ENCODE assay signal across 29 mouse cellular contexts in the genomic region with DNA sequence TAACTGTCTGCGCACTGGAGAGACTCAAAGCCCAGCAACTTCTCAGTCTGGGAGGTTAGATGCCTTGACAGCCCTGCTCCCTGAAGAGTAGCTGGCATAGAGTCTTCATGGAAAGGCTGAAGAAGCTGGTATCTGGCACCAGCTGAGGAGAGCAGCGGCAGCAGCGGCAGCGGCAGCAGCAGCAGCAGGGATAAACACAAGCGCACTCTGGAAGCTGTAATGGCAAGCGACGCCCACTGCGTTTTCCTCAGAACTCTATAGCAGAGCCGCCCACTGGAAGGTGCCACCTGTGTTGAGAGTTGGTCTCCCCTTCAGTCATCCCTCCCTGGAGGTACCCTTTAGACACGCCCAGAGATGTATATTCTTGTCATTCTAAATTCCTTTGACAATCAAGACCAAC. TPM values are rescaled to one million over a fixed set of nuclear protein-coding genes. Genes with fewer than 3 reads are reported as not detected.
A peak's percentile ranks its signal among the peaks of the same experiment; 100 is the strongest.
DNase-seq lines count a peak whose midpoint lies in the region; ATAC-seq and TF ChIP-seq lines count a peak whose summit lies in the region.
"Had no signal": no experiment of that assay in that cellular context is flagged by ENCODE, and none has a peak within 500 bp of the region (broad histone marks: within the 10 kb centered on the region; RNA-seq: fewer than 3 reads in every experiment).

No protein-coding gene starts in this region.

- no peaks in the 10 kb centered on the region for H3K9me3 ChIP-seq in hindbrain, postnatal 0 days (ENCODE audit: low read length)
- no peaks in the 10 kb centered on the region for H3K9me3 ChIP-seq in hindbrain, embryonic 10.5 days
- no peaks in the 10 kb centered on the region for H3K9me3 ChIP-seq in midbrain, postnatal 0 days (ENCODE audit: low read length)
- no peaks in the 10 kb centered on the region for H3K9me3 ChIP-seq in midbrain, embryonic 15.5 days
- H3K9me3 ChIP-seq: embryonic facial prominence, embryonic 10.5 days; embryonic facial prominence, embryonic 15.5 days; forebrain, embryonic 12.5 days; hindbrain, embryonic 12.5 days; liver, embryonic 12.5 days; neural tube, embryonic 13.5 days had no signal

- no peaks in the 10 kb centered on the region for H3K36me3 ChIP-seq in hindbrain, postnatal 0 days (ENCODE audit: insufficient read depth, low read length)
- H3K36me3 ChIP-seq in hindbrain, embryonic 10.5 days: no peaks in the 10 kb centered on the region
- no peaks in the 10 kb centered on the region for H3K36me3 ChIP-seq in midbrain, postnatal 0 days (ENCODE audit: insufficient read depth, low read length)
- no peaks in the 10 kb centered on the region for H3K36me3 ChIP-seq in midbrain, embryonic 15.5 days (replicated peaks)
- H3K36me3 ChIP-seq: embryonic facial prominence, embryonic 10.5 days; embryonic facial prominence, embryonic 15.5 days; forebrain, embryonic 12.5 days; hindbrain, embryonic 12.5 days; liver, embryonic 12.5 days; neural tube, embryonic 13.5 days had no signal

- no peak overlapping the region for H3K9ac ChIP-seq in hindbrain, postnatal 0 days (replicated peaks; ENCODE audit: low read length)
- H3K9ac ChIP-seq in midbrain, postnatal 0 days (replicated peaks; ENCODE audit: low read length, poor library complexity, severe bottlenecking): no peak overlapping the region
- no peak overlapping the region for H3K9ac ChIP-seq in midbrain, embryonic 15.5 days
- H3K9ac ChIP-seq: embryonic facial prominence, embryonic 15.5 days; forebrain, embryonic 12.5 days; forebrain, postnatal 0 days; hindbrain, embryonic 12.5 days; liver, embryonic 12.5 days; liver, postnatal 0 days; neural tube, embryonic 13.5 days had no signal

- no peak for TF ChIP-seq POLR2A in brain, embryonic 14.5 days (IDR thresholded peaks at IDR 0.05; ENCODE audit: borderline replicate concordance, extremely low read depth, insufficient read depth, insufficient read length, poor library complexity, severe bottlenecking)

- 48% methylated on average over 10 of the region's 10 CpGs for WGBS in hindbrain, postnatal 0 days
- WGBS in hindbrain, embryonic 10.5 days: 54% methylated on average over 10 of the region's 10 CpGs
- 47% methylated on average over 10 of the region's 10 CpGs for WGBS in midbrain, postnatal 0 days
- 58% methylated on average over 10 of the region's 10 CpGs for WGBS in midbrain, embryonic 15.5 days

- no peak for ATAC-seq in hindbrain, postnatal 0 days
- no peak for ATAC-seq in midbrain, postnatal 0 days (ENCODE audit: low FRiP score)
- no peak for ATAC-seq in midbrain, embryonic 15.5 days (replicated peaks)
- ATAC-seq: forebrain, postnatal 0 days; intestine, embryonic 16.5 days; liver, embryonic 12.5 days; liver, postnatal 0 days; midbrain, embryonic 16.5 days; Patski had no signal

- no peaks in the 10 kb centered on the region for H3K27me3 ChIP-seq in hindbrain, postnatal 0 days (ENCODE audit: insufficient read depth, low read length)
- H3K27me3 ChIP-seq in hindbrain, embryonic 10.5 days (ENCODE audit: insufficient read depth, poor library complexity, severe bottlenecking): no peaks in the 10 kb centered on the region
- H3K27me3 ChIP-seq in midbrain, postnatal 0 days (ENCODE audit: insufficient read depth, low read length): no peaks in the 10 kb centered on the region
- no peaks in the 10 kb centered on the region for H3K27me3 ChIP-seq in midbrain, embryonic 15.5 days (replicated peaks)
- H3K27me3 ChIP-seq: embryonic facial prominence, embryonic 15.5 days; forebrain, embryonic 12.5 days; hindbrain, embryonic 12.5 days; liver, embryonic 12.5 days; neural tube, embryonic 13.5 days had no signal

- peak; percentile 75 for DNase-seq in heart, adult 11 months
- no peak for DNase-seq in heart, postnatal 14 days
- peak; percentile 19 for DNase-seq in hindbrain, postnatal 0 days (ENCODE audit: low spot score)
- DNase-seq in hindbrain, embryonic 10.5 days (ENCODE audit: low spot score): no peak
- DNase-seq in midbrain, postnatal 0 days (ENCODE audit: low spot score): peak; percentile 15
- peak; percentile 4 for DNase-seq in brain, embryonic 14.5 days (ENCODE audit: low read depth)
- no peak for DNase-seq in spleen, adult 18-20 months
- DNase-seq: adrenal gland, postnatal 14 days; cerebellum, adult 18-20 months; forebrain, postnatal 0 days; gastrocnemius, postnatal 25 days; heart, adult 2 months; kidney, adult 8-10 months; kidney, postnatal 10 days; layer of hippocampus, adult 9-11 months; liver, postnatal 0 days; lung, postnatal 4 days; thymus, postnatal 36 days had no signal

- no peak overlapping the region for H3K27ac ChIP-seq in hindbrain, postnatal 0 days
- no peak overlapping the region for H3K27ac ChIP-seq in hindbrain, embryonic 10.5 days
- H3K27ac ChIP-seq in midbrain, postnatal 0 days (ENCODE audit: low read depth, low read length): no peak overlapping the region
- no peak overlapping the region for H3K27ac ChIP-seq in midbrain, embryonic 15.5 days
- H3K27ac ChIP-seq: embryonic facial prominence, embryonic 10.5 days; embryonic facial prominence, embryonic 15.5 days; forebrain, embryonic 12.5 days; heart, adult 2 months; hindbrain, embryonic 12.5 days; liver, embryonic 12.5 days; neural tube, embryonic 13.5 days had no signal

- TF ChIP-seq CTCF in hindbrain, postnatal 0 days (IDR thresholded peaks at IDR 0.05; ENCODE audit: low read depth): no peak
- TF ChIP-seq CTCF in midbrain, postnatal 0 days (IDR thresholded peaks at IDR 0.05): no peak
- no peak for TF ChIP-seq CTCF in brain, embryonic 14.5 days (IDR thresholded peaks at IDR 0.05; ENCODE audit: borderline replicate concordance, extremely low read depth, insufficient read depth, insufficient read length)

- no peaks in the 10 kb centered on the region for H3K4me1 ChIP-seq in hindbrain, postnatal 0 days (ENCODE audit: insufficient read depth, low read length)
- no peaks in the 10 kb centered on the region for H3K4me1 ChIP-seq in hindbrain, embryonic 10.5 days (replicated peaks)
- no peaks in the 10 kb centered on the region for H3K4me1 ChIP-seq in midbrain, postnatal 0 days (ENCODE audit: insufficient read depth, low read length)
- no peaks in the 10 kb centered on the region for H3K4me1 ChIP-seq in midbrain, embryonic 15.5 days
- H3K4me1 ChIP-seq: embryonic facial prominence, embryonic 10.5 days; forebrain, embryonic 12.5 days; hindbrain, embryonic 12.5 days; liver, embryonic 12.5 days; neural tube, embryonic 13.5 days had no signal

- no peak overlapping the region for H3K4me3 ChIP-seq in hindbrain, postnatal 0 days (ENCODE audit: low read length)
- H3K4me3 ChIP-seq in hindbrain, embryonic 10.5 days: no peak overlapping the region
- no peak overlapping the region for H3K4me3 ChIP-seq in midbrain, postnatal 0 days (ENCODE audit: low read depth, low read length)
- H3K4me3 ChIP-seq in midbrain, embryonic 15.5 days: no peak overlapping the region
- H3K4me3 ChIP-seq: embryonic facial prominence, embryonic 10.5 days; embryonic facial prominence, embryonic 15.5 days; forebrain, embryonic 12.5 days; heart, adult 2 months; hindbrain, embryonic 12.5 days; liver, embryonic 12.5 days; myocyte; neural tube, embryonic 13.5 days had no signal

- 0 out of 2 replicates have a peak overlapping the region, but pooled peaks have one; percentile 10 for H3K4me2 ChIP-seq in hindbrain, postnatal 0 days (ENCODE audit: low read depth, low read length)
- H3K4me2 ChIP-seq in midbrain, postnatal 0 days (ENCODE audit: low read depth, low read length, poor library complexity, severe bottlenecking): no peak overlapping the region
- no peak overlapping the region for H3K4me2 ChIP-seq in midbrain, embryonic 15.5 days
- H3K4me2 ChIP-seq: embryonic facial prominence, embryonic 15.5 days; forebrain, embryonic 12.5 days; hindbrain, embryonic 12.5 days; liver, embryonic 12.5 days; neural tube, embryonic 13.5 days had no signal

- intact Hi-C loops in heart, postnatal 14 days (cut with DNase I): no loop called here

RNA-seq across cellular contexts. Expression of a gene that starts 2.3 kb away (rescaled TPM):
- under 1 TPM; 0.76 to 0.80 TPM for total RNA-seq in heart, postnatal 14 days (2021)
- not detected in 2 replicates for total RNA-seq in hindbrain, postnatal 0 days (2014; rRNA removed)
- polyA plus RNA-seq in hindbrain, postnatal 0 days (2015; fragmentation: Nextera tagmentation; extraction: Ambion mirVana): 0.35 and 0.36 TPM in 2 replicates
- 1.3 and 1.4 TPM in 2 replicates for polyA plus RNA-seq in hindbrain, embryonic 10.5 days (2016; fragmentation: Nextera tagmentation; extraction: Ambion mirVana)
- total RNA-seq in midbrain, postnatal 0 days (2014; rRNA removed): 0.76 and 1.0 TPM in 2 replicates
- 0.31 and 0.56 TPM in 2 replicates for polyA plus RNA-seq in midbrain, postnatal 0 days (2015; fragmentation: Nextera tagmentation; extraction: Ambion mirVana)
- polyA plus RNA-seq in midbrain, embryonic 15.5 days (2015; fragmentation: Nextera tagmentation; extraction: Ambion mirVana): 0.19 and 0.56 TPM in 2 replicates
- polyA plus RNA-seq in brain, embryonic 14.5 days (2012; rRNA removed): 0.67 and 0.75 TPM in 2 replicates

RNA-seq across cellular contexts. Expression of a gene that starts 17.1 kb away (rescaled TPM):
- 100 to 1,000 TPM in 1 of 2 experiments, 10 to 100 TPM in 1; 93.5 to 101 TPM for total RNA-seq in heart, postnatal 14 days (2021)
- 141 and 153 TPM in 2 replicates for total RNA-seq in hindbrain, postnatal 0 days (2014; rRNA removed)
- polyA plus RNA-seq in hindbrain, postnatal 0 days (2015; fragmentation: Nextera tagmentation; extraction: Ambion mirVana): 39.9 and 41.6 TPM in 2 replicates
- polyA plus RNA-seq in hindbrain, embryonic 10.5 days (2016; fragmentation: Nextera tagmentation; extraction: Ambion mirVana): 41.7 and 43.1 TPM in 2 replicates
- 167 and 185 TPM in 2 replicates for total RNA-seq in midbrain, postnatal 0 days (2014; rRNA removed)
- polyA plus RNA-seq in midbrain, postnatal 0 days (2015; fragmentation: Nextera tagmentation; extraction: Ambion mirVana): 40.3 and 45.9 TPM in 2 replicates
- polyA plus RNA-seq in midbrain, embryonic 15.5 days (2015; fragmentation: Nextera tagmentation; extraction: Ambion mirVana): 53.1 and 54.5 TPM in 2 replicates
- 109 and 118 TPM in 2 replicates for polyA plus RNA-seq in brain, embryonic 14.5 days (2012; rRNA removed)

Comparison
In these comparisons a context has a peak if more than half of its experiments do, and no peak if none do; other contexts are left out.
1. DNase-seq: peak in heart, adult 11 months (single experiment), hindbrain, postnatal 0 days (single experiment), midbrain, postnatal 0 days (single experiment) and brain, embryonic 14.5 days (single experiment); none in heart, postnatal 14 days (0 of 2), hindbrain, embryonic 10.5 days (single experiment) and spleen, adult 18-20 months (0 of 2).